Mouse (Mus musculus): Measurements from ENCODE around the gene Cwc25. TPM values are rescaled to one million over a fixed set of nuclear protein-coding genes. Genes with fewer than 3 reads are reported as not detected.

Gene Cwc25
- polyA plus RNA-seq, 1 experiment: 10.4 TPM

DNA sequence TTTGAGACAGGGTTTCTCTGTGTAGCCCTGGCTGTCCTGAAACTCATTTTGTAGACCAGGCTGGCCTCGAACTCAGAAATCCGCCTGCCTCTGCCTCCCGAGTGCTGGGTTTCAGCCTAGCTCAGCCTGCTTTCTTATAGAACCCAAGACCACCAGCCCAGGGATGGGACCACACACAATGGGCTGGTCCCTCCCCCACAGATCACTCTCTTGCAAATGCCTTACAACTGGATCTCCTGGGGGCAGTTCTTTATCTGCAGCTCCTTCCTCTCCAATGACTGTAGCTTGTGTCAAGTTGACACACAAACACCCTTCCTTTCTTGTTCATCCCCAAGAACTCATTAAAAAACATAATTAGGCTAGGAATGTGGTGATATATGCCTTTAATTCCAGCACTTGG is 21.6 kb upstream of the Cwc25 start:
- no peaks in the 10 kb centered on the region for H3K4me1 ChIP-seq (ENCODE audit: control insufficient read depth, insufficient read depth, low read length)
- no peak overlapping the region for H3K27ac ChIP-seq (ENCODE audit: control insufficient read depth, insufficient read depth, low read depth, low read length, poor library complexity)
- TF ChIP-seq CTCF (IDR thresholded peaks at IDR 0.05; ENCODE audit: control insufficient read depth, insufficient read depth, low read length) (no peak), POLR2A (IDR thresholded peaks at IDR 0.05; ENCODE audit: borderline replicate concordance, control insufficient read depth, low read depth, low read length) (no peak)
- no peak overlapping the region for H3K4me3 ChIP-seq (replicated peaks; ENCODE audit: control insufficient read depth, low read depth, low read length)
- WGBS: 84% methylated on average over 3 of the region's 3 CpGs

DNA sequence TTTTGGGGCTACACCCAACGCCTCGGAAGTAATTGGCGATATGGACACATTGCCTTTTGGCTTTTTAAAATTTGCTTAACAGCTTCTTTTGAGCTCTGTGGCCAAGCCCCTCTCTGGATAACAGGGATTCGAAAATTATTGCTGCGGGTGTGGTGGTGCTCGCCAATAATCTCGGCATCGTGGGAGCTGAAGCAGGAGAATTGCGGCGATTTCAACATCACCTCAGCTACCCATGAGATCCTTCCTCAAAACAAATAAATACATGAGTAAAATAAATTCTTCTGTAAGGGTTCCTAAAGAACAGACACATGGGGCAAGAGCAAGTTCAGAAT is 16.2 kb upstream of the Cwc25 start:
- Histone ChIP-seq H3K4me3 (replicated peaks; ENCODE audit: control insufficient read depth, low read depth, low read length) (peak overlapping the region; percentile 91), H3K27ac (ENCODE audit: control insufficient read depth, insufficient read depth, low read depth, low read length, poor library complexity) (0 out of 2 replicates have a peak overlapping the region, but pooled peaks have one; percentile 3), H3K4me1 (ENCODE audit: control insufficient read depth, insufficient read depth, low read length) (no peaks in the 10 kb centered on the region)
- 0% methylated on average over 10 of the region's 10 CpGs for WGBS
- TF ChIP-seq CTCF (IDR thresholded peaks at IDR 0.05; ENCODE audit: control insufficient read depth, insufficient read depth, low read length) (no peak), POLR2A (IDR thresholded peaks at IDR 0.05; ENCODE audit: borderline replicate concordance, control insufficient read depth, low read depth, low read length) (no peak)

DNA sequence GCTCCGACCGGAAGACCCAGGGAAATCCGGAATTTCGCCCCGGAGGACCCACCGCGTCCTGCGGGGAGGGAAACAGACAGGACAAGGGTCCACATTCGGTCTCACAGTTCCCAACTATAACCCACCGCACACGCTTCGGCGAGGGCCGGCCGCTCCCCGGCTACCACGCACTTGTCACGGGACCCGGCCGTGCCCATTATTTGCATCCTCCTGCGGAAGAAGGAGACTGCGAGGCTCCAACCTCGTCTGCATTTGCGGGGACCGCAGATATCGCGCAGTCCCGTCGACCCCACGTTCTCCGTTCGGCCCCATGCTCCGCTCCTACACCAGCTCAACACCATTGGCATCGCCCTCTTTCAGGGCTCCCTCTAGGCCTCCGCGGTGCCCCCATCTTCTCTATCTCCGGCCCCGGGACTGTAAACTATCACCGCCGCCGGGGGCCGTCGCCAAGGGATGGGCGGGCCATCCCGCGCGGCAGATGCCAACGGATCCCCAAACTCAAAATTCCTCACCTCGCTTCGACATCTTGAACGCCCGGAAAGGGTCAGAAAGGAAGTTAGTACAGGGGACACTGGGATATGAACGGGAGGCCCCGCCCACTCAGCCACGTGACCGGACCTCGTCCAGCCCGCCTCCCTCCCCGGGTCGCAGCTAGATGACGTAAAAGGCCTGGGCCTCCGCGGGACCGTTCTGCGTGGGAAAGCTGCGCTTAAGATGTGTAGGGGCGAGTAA is 15.6 kb upstream of the Cwc25 start, which contains the start of gene Rpl23:
Gene Rpl23, minus strand, starts transcription at position 606 of the 732 bp plus-strand sequence.
- Histone ChIP-seq H3K4me1 (ENCODE audit: control insufficient read depth, insufficient read depth, low read length) (no peaks in the 10 kb centered on the region), H3K27ac (ENCODE audit: control insufficient read depth, insufficient read depth, low read depth, low read length, poor library complexity) (peak within 1 kb of the TSS; percentile 68), H3K4me3 (replicated peaks; ENCODE audit: control insufficient read depth, low read depth, low read length) (peak within 1 kb of the TSS; percentile 91)
- 0 out of 2 replicates have a peak, but pooled peaks have one; percentile 4 for TF ChIP-seq CTCF (IDR thresholded peaks at IDR 0.05; ENCODE audit: control insufficient read depth, insufficient read depth, low read length)
- peak; percentile 72; the same call in 1 of the 2 replicates for TF ChIP-seq POLR2A (IDR thresholded peaks at IDR 0.05; ENCODE audit: borderline replicate concordance, control insufficient read depth, low read depth, low read length)
- WGBS: under 1% methylated on average over 67 of the region's 67 CpGs

DNA sequence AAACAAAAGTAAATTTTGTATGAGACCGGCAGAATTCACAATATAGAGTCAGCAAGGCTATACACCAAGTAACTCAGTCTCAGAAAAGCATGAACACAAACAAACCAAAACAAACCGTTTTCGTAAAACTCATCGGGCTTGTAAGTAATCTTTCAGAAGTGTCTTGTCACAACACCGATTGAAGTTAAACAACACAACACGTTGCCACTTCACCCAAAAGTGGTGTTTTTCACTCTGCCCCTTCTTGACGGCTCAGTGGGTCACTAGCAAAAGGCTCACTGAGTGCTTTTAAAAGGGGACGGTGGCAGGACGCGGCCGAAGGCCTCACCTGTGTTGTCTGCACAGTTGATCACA is 15.1 kb upstream of the Cwc25 start:
- TF ChIP-seq CTCF (IDR thresholded peaks at IDR 0.05; ENCODE audit: control insufficient read depth, insufficient read depth, low read length) (no peak), POLR2A (IDR thresholded peaks at IDR 0.05; ENCODE audit: borderline replicate concordance, control insufficient read depth, low read depth, low read length) (no peak)
- under 1% methylated on average over 11 of the region's 11 CpGs for WGBS
- H3K27ac ChIP-seq (ENCODE audit: control insufficient read depth, insufficient read depth, low read depth, low read length, poor library complexity): peak overlapping the region; percentile 68
- H3K4me3 ChIP-seq (replicated peaks; ENCODE audit: control insufficient read depth, low read depth, low read length): peak overlapping the region; percentile 91
- no peaks in the 10 kb centered on the region for H3K4me1 ChIP-seq (ENCODE audit: control insufficient read depth, insufficient read depth, low read length)

DNA sequence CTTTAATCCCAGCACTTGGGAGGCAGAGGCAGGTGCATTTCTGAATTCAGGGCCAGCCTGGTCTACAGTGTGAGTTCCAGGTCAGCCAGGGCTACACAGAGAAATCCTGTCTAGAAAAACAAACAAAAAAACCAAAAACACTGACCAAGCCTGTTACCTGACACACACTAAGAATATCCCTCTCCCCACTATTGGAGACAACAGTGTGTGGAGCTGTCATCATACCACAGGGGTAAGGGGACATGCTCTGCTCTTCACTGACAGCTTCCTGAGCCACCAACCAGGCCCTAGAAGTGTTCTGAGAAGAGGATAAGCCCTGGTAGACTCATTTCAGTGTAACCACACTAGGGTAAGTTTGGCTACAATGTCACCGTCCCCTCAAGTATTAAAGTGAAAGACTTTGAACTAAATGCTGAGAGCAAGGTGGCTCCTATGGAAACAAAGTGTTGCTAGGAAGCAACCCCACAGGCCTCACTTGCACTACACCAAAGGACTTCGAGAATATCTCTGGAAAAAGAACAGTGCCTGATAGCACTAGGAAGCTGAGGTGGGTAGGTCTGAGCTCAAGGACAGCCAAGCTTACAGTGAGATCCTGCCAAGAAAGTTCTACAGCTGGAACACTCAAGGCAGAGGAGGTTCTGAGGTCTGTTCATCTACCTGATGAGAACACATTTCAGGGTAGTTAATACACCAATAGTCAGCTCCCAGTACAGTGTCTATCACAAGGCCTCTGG is 13.8 kb upstream of the Cwc25 start:
- no peaks in the 10 kb centered on the region for H3K4me1 ChIP-seq (ENCODE audit: control insufficient read depth, insufficient read depth, low read length)
- no peak overlapping the region for H3K27ac ChIP-seq (ENCODE audit: control insufficient read depth, insufficient read depth, low read depth, low read length, poor library complexity)
- WGBS: 46% methylated on average over 2 of the region's 2 CpGs
- no peak overlapping the region for H3K4me3 ChIP-seq (replicated peaks; ENCODE audit: control insufficient read depth, low read depth, low read length)
- TF ChIP-seq CTCF (IDR thresholded peaks at IDR 0.05; ENCODE audit: control insufficient read depth, insufficient read depth, low read length): no peak
- TF ChIP-seq POLR2A (IDR thresholded peaks at IDR 0.05; ENCODE audit: borderline replicate concordance, control insufficient read depth, low read depth, low read length): no peak

DNA sequence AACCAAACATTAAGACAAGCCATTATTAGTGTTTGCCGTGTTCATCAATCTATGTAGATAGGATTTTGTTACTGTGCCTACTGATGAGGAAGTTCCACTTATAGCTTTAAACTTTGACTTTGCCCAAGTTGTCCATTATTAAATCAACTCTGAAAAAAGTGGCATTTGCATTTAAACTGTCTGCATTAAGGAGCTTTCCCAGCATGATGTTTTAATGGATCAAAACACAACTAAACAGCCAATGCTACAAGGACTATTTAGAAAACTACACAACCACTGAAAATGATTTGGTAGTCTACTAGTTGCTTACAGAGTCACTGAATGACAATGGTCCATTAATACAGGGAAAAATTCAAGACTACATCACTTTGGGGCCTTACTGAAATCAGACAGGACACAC is 12.6 kb upstream of the Cwc25 start:
- WGBS: 88% methylated on average over 1 of the region's 1 CpGs
- no peak overlapping the region for H3K4me3 ChIP-seq (replicated peaks; ENCODE audit: control insufficient read depth, low read depth, low read length)
- TF ChIP-seq POLR2A (IDR thresholded peaks at IDR 0.05; ENCODE audit: borderline replicate concordance, control insufficient read depth, low read depth, low read length) (no peak), CTCF (IDR thresholded peaks at IDR 0.05; ENCODE audit: control insufficient read depth, insufficient read depth, low read length) (no peak)
- no peak overlapping the region for H3K27ac ChIP-seq (ENCODE audit: control insufficient read depth, insufficient read depth, low read depth, low read length, poor library complexity)
- H3K4me1 ChIP-seq (ENCODE audit: control insufficient read depth, insufficient read depth, low read length): no peaks in the 10 kb centered on the region

DNA sequence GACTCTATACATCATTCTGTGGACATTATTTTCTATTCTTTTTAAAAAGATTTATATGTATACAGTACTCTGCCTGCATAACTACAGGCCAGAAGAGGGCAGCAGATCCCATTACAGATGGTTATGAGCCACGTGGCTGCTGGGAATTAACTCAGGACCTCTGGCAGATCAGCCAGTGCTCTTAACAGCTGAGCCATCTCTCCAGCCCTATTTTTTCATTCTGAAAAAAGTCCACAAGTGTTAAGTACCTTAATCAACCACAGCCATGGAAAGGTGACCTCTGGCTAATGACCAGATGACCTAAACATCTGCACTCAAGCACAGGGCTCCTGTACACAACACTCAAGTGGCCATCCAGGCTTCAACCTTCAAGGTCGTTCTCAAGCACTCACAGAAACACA is 10.8 kb upstream of the Cwc25 start:
- TF ChIP-seq CTCF (IDR thresholded peaks at IDR 0.05; ENCODE audit: control insufficient read depth, insufficient read depth, low read length) (0 out of 2 replicates have a peak, but pooled peaks have one; percentile 3), POLR2A (IDR thresholded peaks at IDR 0.05; ENCODE audit: borderline replicate concordance, control insufficient read depth, low read depth, low read length) (no peak)
- WGBS: 50% methylated on average over 2 of the region's 2 CpGs
- H3K4me3 ChIP-seq (replicated peaks; ENCODE audit: control insufficient read depth, low read depth, low read length): no peak overlapping the region
- H3K4me1 ChIP-seq (ENCODE audit: control insufficient read depth, insufficient read depth, low read length): no peaks in the 10 kb centered on the region
- no peak overlapping the region for H3K27ac ChIP-seq (ENCODE audit: control insufficient read depth, insufficient read depth, low read depth, low read length, poor library complexity)

DNA sequence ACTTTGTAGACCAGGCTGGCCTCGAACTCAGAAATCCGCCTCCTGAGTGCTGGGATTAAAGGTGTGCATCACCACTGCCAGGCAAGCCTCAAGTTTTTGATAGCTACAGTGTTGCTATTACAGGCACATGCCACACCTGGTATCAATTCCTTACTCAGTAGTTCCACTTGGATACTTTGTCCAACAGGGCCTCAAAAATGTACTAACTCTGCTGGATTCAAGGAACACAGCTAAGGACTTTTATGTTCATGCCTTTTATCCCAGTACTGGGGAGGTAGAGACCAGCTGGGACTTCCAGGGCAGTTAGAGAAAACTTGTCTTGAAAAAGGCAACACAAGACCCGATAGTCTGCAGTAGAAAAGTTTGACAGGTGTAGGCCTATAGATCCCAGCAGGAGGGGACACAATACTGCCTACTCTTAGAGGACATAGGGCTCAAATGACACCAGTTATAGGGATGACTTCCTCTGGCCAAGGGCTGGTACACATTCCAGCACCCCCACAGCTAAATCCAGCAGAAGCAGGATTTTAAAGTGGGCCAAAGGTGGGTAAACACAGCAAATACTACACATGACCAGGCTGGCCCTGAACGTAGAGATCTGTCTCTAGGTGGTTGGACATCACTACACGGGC is 10.3 kb upstream of the Cwc25 start:
- H3K27ac ChIP-seq (ENCODE audit: control insufficient read depth, insufficient read depth, low read depth, low read length, poor library complexity): no peak overlapping the region
- 82% methylated on average over 5 of the region's 5 CpGs for WGBS
- H3K4me3 ChIP-seq (replicated peaks; ENCODE audit: control insufficient read depth, low read depth, low read length): no peak overlapping the region
- no peaks in the 10 kb centered on the region for H3K4me1 ChIP-seq (ENCODE audit: control insufficient read depth, insufficient read depth, low read length)
- TF ChIP-seq CTCF (IDR thresholded peaks at IDR 0.05; ENCODE audit: control insufficient read depth, insufficient read depth, low read length): no peak
- no peak for TF ChIP-seq POLR2A (IDR thresholded peaks at IDR 0.05; ENCODE audit: borderline replicate concordance, control insufficient read depth, low read depth, low read length)
